Mouse (Mus musculus): ENCODE results near the gene Nkrf. TPM values are rescaled to one million over a fixed set of nuclear protein-coding genes. Genes with fewer than 3 reads are reported as not detected.

The Nkrf gene
- polyA plus RNA-seq, 2 experiments: 1.7 to 4.5 TPM

- DNase-seq (ENCODE audit: low spot score) (no peak), ATAC-seq (ENCODE audit: low FRiP score, low read depth) (no peak)
- H3K4me1 ChIP-seq (ENCODE audit: control insufficient read depth, insufficient read depth, low read length): no peaks in the 10 kb centered on the region
- WGBS: 79% methylated on average over 4 of the region's 4 CpGs
- peaks cover 17% of the 10 kb centered on the region for H3K36me3 ChIP-seq (ENCODE audit: control insufficient read depth, insufficient read depth, low read length)
- no peak overlapping the region for H3K9ac ChIP-seq (ENCODE audit: low read depth, low read length, severe bottlenecking)
- H3K9me3 ChIP-seq (ENCODE audit: control insufficient read depth, low read length): no peaks in the 10 kb centered on the region
- H3K27me3 ChIP-seq (ENCODE audit: control insufficient read depth, insufficient read depth, low read length): no peaks in the 10 kb centered on the region
- no peak overlapping the region for H3K4me3 ChIP-seq (replicated peaks; ENCODE audit: low read length)
- no peak overlapping the region for H3K27ac ChIP-seq (replicated peaks; ENCODE audit: low read depth, low read length)
- no peak overlapping the region for H3K4me2 ChIP-seq (replicated peaks; ENCODE audit: low read depth, low read length, severe bottlenecking)
- TF ChIP-seq POLR2A (IDR thresholded peaks at IDR 0.05; ENCODE audit: borderline replicate concordance, extremely low read depth, insufficient read depth, insufficient read length): no peak
These were observed 27.0 kb upstream of the Nkrf start for GRCm38 (mm10) chrX:36929694-36930093.

- no peak for TF ChIP-seq POLR2A (IDR thresholded peaks at IDR 0.05; ENCODE audit: borderline replicate concordance, extremely low read depth, insufficient read depth, insufficient read length)
- 83% methylated on average over 4 of the region's 4 CpGs for WGBS
These were observed 26.1 kb upstream of the Nkrf start for GRCm38 (mm10) chrX:36928791-36929190.

GRCm38 (mm10) chrX:36921346-36921745, 18.6 kb upstream of the Nkrf start:
- H3K4me1 ChIP-seq (ENCODE audit: control insufficient read depth, insufficient read depth, low read length): no peaks in the 10 kb centered on the region
- H3K9me3 ChIP-seq (ENCODE audit: control insufficient read depth, low read length): no peaks in the 10 kb centered on the region
- H3K27ac ChIP-seq (replicated peaks; ENCODE audit: low read depth, low read length): no peak overlapping the region
- no peak overlapping the region for H3K4me2 ChIP-seq (replicated peaks; ENCODE audit: low read depth, low read length, severe bottlenecking)
- ATAC-seq (ENCODE audit: low FRiP score, low read depth) (no peak), DNase-seq (ENCODE audit: low spot score) (no peak)
- no peak for TF ChIP-seq POLR2A (IDR thresholded peaks at IDR 0.05; ENCODE audit: borderline replicate concordance, extremely low read depth, insufficient read depth, insufficient read length)
- H3K36me3 ChIP-seq (ENCODE audit: control insufficient read depth, insufficient read depth, low read length): peaks cover 3% of the 10 kb centered on the region
- no peak overlapping the region for H3K4me3 ChIP-seq (replicated peaks; ENCODE audit: low read length)
- WGBS: 92% methylated on average over 4 of the region's 4 CpGs
- no peak overlapping the region for H3K9ac ChIP-seq (ENCODE audit: low read depth, low read length, severe bottlenecking)
- H3K27me3 ChIP-seq (ENCODE audit: control insufficient read depth, insufficient read depth, low read length): no peaks in the 10 kb centered on the region

More at GRCm38 (mm10) chrX:36928791-36929190, 26.1 kb upstream of the Nkrf start:
- H3K36me3 ChIP-seq (ENCODE audit: control insufficient read depth, insufficient read depth, low read length): peaks cover 12% of the 10 kb centered on the region
- H3K9me3 ChIP-seq (ENCODE audit: control insufficient read depth, low read length): no peaks in the 10 kb centered on the region
- no peak for DNase-seq (ENCODE audit: low spot score)
- ATAC-seq (ENCODE audit: low FRiP score, low read depth): no peak
- H3K27me3 ChIP-seq (ENCODE audit: control insufficient read depth, insufficient read depth, low read length): no peaks in the 10 kb centered on the region
- H3K4me2 ChIP-seq (replicated peaks; ENCODE audit: low read depth, low read length, severe bottlenecking): no peak overlapping the region
- no peak overlapping the region for H3K9ac ChIP-seq (ENCODE audit: low read depth, low read length, severe bottlenecking)
- H3K4me3 ChIP-seq (replicated peaks; ENCODE audit: low read length): no peak overlapping the region
- H3K27ac ChIP-seq (replicated peaks; ENCODE audit: low read depth, low read length): no peak overlapping the region
- H3K4me1 ChIP-seq (ENCODE audit: control insufficient read depth, insufficient read depth, low read length): no peaks in the 10 kb centered on the region

GRCm38 (mm10) chrX:36917749-36918148, 15.1 kb upstream of the Nkrf start:
- Histone ChIP-seq H3K27ac (replicated peaks; ENCODE audit: low read depth, low read length) (no peak overlapping the region), H3K9ac (ENCODE audit: low read depth, low read length, severe bottlenecking) (no peak overlapping the region), H3K4me3 (replicated peaks; ENCODE audit: low read length) (no peak overlapping the region), H3K9me3 (ENCODE audit: control insufficient read depth, low read length) (no peaks in the 10 kb centered on the region), H3K27me3 (ENCODE audit: control insufficient read depth, insufficient read depth, low read length) (no peaks in the 10 kb centered on the region), H3K36me3 (ENCODE audit: control insufficient read depth, insufficient read depth, low read length) (no peaks in the 10 kb centered on the region), H3K4me2 (replicated peaks; ENCODE audit: low read depth, low read length, severe bottlenecking) (no peak overlapping the region), H3K4me1 (ENCODE audit: control insufficient read depth, insufficient read depth, low read length) (no peaks in the 10 kb centered on the region)
- TF ChIP-seq POLR2A (IDR thresholded peaks at IDR 0.05; ENCODE audit: borderline replicate concordance, extremely low read depth, insufficient read depth, insufficient read length): no peak
- 77% methylated on average over 1 of the region's 1 CpGs for WGBS
- DNase-seq (ENCODE audit: low spot score) (no peak), ATAC-seq (ENCODE audit: low FRiP score, low read depth) (no peak)

- H3K27ac ChIP-seq (replicated peaks; ENCODE audit: low read depth, low read length): no peak overlapping the region
- no peak for TF ChIP-seq POLR2A (IDR thresholded peaks at IDR 0.05; ENCODE audit: borderline replicate concordance, extremely low read depth, insufficient read depth, insufficient read length)
- WGBS: 46% methylated on average over 12 of the region's 12 CpGs
- H3K9me3 ChIP-seq (ENCODE audit: control insufficient read depth, low read length): no peaks in the 10 kb centered on the region
- 0 out of 2 replicates have a peak, but pooled peaks cover 3% of the 10 kb centered on the region for H3K36me3 ChIP-seq (ENCODE audit: control insufficient read depth, insufficient read depth, low read length)
- no peaks in the 10 kb centered on the region for H3K27me3 ChIP-seq (ENCODE audit: control insufficient read depth, insufficient read depth, low read length)
- H3K4me2 ChIP-seq (replicated peaks; ENCODE audit: low read depth, low read length, severe bottlenecking): no peak overlapping the region
- DNase-seq (ENCODE audit: low spot score): peak; percentile 42
- no peak overlapping the region for H3K9ac ChIP-seq (ENCODE audit: low read depth, low read length, severe bottlenecking)
- no peaks in the 10 kb centered on the region for H3K4me1 ChIP-seq (ENCODE audit: control insufficient read depth, insufficient read depth, low read length)
- no peak overlapping the region for H3K4me3 ChIP-seq (replicated peaks; ENCODE audit: low read length)
- ATAC-seq (ENCODE audit: low FRiP score, low read depth): no peak
These were observed 8.6 kb upstream of the Nkrf start for GRCm38 (mm10) chrX:36911343-36911742.

- no peak overlapping the region for H3K4me2 ChIP-seq (replicated peaks; ENCODE audit: low read depth, low read length, severe bottlenecking)
- no peaks in the 10 kb centered on the region for H3K9me3 ChIP-seq (ENCODE audit: control insufficient read depth, low read length)
- no peak overlapping the region for H3K9ac ChIP-seq (ENCODE audit: low read depth, low read length, severe bottlenecking)
- no peak for TF ChIP-seq POLR2A (IDR thresholded peaks at IDR 0.05; ENCODE audit: borderline replicate concordance, extremely low read depth, insufficient read depth, insufficient read length)
- no peaks in the 10 kb centered on the region for H3K4me1 ChIP-seq (ENCODE audit: control insufficient read depth, insufficient read depth, low read length)
- no peaks in the 10 kb centered on the region for H3K27me3 ChIP-seq (ENCODE audit: control insufficient read depth, insufficient read depth, low read length)
- no peak overlapping the region for H3K27ac ChIP-seq (replicated peaks; ENCODE audit: low read depth, low read length)
- no peak overlapping the region for H3K4me3 ChIP-seq (replicated peaks; ENCODE audit: low read length)
- no peaks in the 10 kb centered on the region for H3K36me3 ChIP-seq (ENCODE audit: control insufficient read depth, insufficient read depth, low read length)
- WGBS: 37% methylated on average over 5 of the region's 5 CpGs
- ATAC-seq (ENCODE audit: low FRiP score, low read depth) (no peak), DNase-seq (ENCODE audit: low spot score) (no peak)
These were observed 3.8 kb upstream of the Nkrf start for GRCm38 (mm10) chrX:36906539-36906938.
